Mouse (Mus musculus) T-cell, adult 2 months (primary cell): ENCODE measurements at regions not wholly inside any gene's neighbourhood (a gene's known extent, or its start where the extent isn't known, plus 50 kb on each side); places are given as distances from the start of the nearest gene placed in this dataset.

ENCODE experiments used
- DNase-seq: peaks from one replicate; pipeline ENCODE4 v3.0.0; 2022; ENCODE audit warnings: low spot score

GRCm38 (mm10) chr1:137636321-137636944, 539.1 kb downstream of the Ptprc start:
- no peak for DNase-seq

- no peak for DNase-seq
Observed at GRCm38 (mm10) chr1:137635781-137636180, 539.7 kb downstream of the Ptprc start.

DNA sequence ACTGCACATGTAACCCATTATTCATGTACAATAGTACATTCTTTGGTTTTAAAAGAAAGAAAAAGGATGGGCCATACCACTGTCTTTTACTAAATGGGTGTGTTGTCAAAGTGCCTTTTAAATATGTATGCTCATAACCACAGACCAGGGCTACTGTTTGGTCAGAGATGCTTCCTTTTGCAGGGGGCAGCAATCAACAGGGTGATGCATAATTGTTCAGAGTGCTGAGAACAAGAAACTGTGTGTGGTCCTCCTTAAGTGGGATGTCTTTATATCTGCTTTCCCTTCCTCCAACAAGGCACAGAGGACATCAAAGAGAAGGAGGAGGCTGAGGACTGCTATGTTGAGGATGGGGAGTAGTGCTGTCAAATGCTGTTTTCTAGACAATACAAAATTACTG, 544.0 kb downstream of the Ptprc start:
- DNase-seq = no peak

DNA sequence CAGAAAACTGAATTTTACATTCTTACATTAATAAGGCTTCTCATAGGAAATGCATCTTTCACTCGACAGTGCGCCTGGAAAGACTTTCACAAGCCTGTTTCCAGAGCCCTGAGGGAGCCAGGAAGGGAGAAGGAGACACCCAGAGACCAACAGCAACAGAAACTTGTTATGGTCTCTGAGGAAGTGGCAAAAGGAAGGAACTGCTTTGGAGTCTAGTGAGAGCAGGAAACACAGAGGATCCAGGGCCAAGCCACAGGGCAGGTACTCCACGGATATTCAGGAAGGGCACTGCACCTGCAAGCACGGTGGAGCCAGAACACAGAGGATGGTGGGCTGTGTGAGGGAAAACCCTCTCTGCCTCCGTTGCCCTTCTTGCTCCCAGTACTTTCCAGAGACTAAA, 554.8 kb downstream of the Ptprc start:
- no peak for DNase-seq

DNA sequence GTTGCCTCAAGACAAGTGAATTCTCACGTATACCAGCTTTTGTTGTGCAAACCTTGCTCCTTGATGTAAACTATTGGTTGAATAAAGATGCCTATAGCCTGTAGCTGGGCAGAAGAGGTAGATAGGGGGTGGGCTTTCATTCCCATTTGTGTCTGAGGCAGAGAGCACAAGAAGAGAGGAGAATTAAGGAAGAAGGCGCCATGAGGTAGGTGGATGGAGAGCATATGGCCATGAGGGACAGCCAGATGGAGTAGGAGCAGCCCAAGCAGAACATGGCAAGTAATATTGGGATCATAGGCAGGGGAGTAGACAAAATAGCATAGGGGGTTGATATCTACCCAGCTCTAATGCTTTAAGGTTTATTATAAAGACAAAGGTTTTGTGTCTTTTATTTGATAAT, 557.3 kb downstream of the Ptprc start:
- no peak for DNase-seq

DNA sequence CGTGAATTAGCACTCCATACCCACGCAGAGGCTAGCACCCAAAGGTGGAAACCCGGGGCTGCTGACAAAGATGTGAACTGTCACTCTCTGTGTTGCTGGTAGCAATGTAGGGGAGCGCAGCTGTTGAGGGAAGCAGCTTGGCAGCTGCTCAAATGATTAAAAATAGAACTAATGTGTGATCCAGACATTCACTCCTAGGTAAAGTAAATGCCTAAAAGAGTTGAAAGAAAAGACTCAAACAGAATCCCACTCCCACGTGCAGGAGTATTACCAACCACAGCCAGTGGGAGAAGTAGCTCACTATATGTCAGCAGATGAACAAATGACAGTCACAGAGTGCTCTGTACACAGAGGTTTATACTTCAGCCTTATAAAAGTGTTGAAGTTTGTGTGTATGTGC, 558.0 kb downstream of the Ptprc start:
- DNase-seq = no peak

DNA sequence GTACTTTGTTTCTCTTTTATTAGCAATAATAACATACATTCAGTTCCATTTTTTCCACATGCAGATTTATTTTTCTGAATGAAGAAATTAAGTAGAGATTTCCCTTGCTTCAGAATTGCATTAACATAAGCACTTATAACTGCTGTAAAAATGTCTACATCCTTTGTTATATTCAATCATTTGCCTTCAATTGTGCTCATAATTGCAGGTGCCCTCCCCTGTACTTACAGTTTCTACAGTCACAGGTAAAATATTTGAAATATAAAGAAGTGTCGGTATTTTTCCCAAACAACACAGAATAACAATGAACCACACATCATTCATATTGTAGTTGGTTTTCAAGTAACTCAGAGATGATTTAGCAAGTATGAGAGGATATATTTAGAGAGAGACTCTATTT, 568.8 kb downstream of the Ptprc start:
- no peak for DNase-seq

DNA sequence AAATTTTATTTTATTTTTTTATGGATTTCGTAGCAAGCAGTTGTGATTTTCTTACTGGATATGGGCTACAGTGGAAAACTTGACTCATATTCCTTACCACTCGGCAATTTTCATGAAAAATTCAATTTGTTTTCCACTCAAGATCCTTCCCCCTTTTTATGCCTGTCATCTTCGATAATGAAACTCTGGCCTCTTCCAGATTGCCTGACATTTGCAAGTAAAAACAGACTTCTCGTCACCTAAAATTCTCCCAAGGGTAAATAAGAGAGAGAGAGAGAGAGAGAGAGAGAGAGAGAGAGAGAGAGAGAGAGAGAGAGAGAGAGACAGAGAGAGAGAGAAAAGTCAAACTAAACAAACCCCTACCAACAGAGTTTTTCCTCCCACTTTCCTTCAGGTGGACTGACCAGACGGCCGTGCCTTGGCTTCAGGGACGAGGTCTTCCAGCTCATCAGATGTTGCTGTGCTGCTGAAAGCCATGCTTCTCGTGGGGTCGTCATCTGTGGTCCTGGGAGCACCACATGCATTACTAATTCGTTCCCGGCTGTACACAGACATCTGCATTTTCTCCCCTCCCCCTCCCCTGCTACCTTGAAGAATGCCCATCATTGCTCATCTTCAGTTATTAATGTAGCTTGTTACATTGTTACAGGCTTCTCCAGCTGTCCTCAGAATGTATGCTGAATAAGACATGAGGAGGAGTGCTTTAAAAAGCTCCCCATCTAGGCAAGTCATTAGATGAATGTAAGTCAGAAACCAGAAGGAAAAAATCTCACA, 569.4 kb downstream of the Ptprc start:
- DNase-seq = no peak

- DNase-seq = no peak
Observed at GRCm38 (mm10) chr1:137593732-137594131, 581.8 kb downstream of the Ptprc start.

- DNase-seq = no peak
Observed at GRCm38 (mm10) chr1:137591891-137592290, 583.6 kb downstream of the Ptprc start.

DNA sequence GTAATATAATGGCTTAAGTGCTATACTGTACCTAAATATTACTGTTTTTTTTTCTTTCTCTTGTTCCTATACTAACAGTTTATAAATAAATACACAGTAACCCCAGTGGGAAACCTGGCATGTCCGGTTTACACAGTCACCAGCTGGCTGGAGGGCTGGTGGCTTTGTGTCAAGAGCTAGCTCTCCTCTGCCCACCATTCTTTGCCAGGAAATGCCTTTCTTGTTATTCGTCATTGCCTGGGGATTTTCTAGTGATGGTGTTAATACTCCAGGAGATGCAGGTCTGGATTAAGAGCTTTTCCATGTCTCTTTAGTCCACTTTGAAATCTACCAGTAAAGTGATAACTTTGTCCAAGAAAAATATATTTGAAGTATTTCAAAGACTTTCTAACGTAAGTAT, 584.2 kb downstream of the Ptprc start:
- DNase-seq = no peak

DNA sequence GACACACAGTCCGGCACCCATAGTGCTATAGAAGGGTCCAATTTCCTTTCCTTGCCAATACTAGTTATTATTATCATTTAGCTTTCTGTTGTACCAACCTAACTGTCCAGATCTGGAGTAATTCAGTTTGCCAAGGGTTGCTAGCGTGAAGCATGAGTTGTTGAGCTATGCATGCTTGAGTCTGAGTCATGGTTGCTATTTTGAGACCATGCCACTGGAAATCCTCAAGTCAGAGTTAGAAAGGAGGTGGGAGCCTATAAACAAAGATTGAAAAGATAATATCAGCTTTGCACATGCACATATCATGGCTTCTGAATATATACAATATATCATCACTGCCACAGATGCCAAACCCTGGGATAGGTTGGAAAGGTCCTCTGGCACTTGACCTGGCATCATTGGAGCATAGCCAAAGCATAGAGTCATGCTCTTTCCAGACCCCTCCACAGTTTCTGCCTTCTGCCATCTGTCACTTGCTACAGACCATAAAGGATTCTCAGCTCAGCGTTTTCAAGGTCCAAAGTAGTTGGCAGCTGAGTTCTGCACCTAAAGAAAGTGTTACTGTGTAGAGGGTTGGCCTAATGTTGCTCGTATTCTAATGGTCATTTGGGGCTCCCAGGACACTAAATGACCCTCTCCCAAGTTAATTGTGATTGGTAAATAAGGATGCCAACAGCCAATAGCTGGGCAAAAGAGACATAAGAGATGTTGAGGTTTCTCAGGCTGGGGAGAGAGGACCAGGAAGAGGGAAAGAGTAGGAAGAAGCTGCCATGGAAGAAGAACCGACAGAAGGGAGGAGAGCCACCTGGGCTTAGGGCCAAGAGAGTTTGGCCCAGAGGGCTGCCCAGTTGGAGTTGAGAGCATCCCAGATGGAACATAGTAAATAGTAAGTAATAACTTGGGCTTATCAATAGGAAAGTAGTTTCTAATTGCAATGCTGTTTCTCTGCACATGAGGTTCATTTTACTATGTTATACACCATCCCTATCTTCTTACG, 586.9 kb downstream of the Ptprc start:
- no peak for DNase-seq

- DNase-seq = no peak
Observed at GRCm38 (mm10) chr1:137587481-137588228, 587.9 kb downstream of the Ptprc start.

DNA sequence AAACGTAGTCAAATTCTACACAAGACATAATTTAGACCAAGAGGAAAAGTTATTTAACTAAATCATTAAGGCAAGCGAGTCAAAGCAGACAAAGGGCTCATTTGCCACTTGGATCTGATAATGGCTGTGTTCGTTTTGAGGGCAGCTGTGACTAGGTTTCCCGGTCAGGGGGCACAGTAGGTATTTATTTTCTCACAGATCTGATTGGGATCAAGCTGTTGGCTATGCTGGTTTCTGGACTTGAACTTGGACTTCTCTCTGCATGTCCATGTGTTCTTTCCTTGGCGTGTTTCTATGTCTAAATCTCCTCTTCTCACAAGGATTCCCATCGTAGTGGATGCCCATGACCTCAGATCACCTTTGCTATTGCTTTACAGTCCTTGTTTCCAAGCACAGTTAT, 590.8 kb downstream of the Ptprc start:
- DNase-seq = no peak

DNA sequence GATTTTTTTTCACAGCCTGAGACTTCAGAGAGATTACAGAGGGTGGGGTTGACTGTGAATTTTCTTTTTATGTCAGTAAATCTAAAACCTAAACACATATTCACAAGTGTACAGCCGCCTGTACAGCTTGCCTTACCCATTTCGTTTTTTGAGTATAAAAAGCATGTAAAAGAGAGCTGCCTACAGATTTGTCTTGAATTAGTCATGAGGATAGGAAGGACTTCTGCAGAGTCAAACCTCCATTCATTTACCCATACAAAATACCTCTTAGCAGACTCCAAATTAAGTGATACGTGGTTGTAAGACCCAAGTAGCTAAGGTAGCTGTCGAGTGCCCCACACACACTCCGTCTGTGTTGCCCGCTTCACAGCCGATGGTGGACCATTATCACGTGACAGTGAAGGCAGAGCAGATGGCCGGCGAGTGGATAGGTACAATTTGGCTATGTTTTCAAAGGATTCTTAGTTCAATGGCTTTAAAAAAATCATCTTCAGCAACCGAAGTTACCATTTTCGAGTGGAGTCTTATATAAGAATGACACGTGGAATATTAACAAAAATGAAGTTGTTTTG, 591.3 kb downstream of the Ptprc start:
- DNase-seq = no peak

DNA sequence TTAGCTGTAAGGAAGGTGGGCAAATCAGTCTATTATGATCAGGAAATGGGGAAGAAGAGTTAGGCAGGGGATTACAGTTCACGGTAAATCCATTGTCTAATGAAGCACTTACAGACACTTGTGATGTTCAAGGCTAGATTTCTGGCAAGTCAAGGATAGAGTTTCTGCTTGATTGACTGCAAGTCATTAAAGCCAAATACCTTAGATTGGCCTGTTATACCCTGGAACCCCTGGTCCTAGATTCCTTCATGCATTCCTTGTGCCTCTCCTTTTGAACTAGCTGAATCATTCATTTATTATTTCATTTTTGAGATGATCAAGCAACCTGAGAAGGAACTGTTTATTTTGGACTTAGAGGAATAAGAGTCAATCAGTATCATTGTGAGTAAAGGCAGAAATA, 597.9 kb downstream of the Ptprc start:
- DNase-seq = no peak

DNA sequence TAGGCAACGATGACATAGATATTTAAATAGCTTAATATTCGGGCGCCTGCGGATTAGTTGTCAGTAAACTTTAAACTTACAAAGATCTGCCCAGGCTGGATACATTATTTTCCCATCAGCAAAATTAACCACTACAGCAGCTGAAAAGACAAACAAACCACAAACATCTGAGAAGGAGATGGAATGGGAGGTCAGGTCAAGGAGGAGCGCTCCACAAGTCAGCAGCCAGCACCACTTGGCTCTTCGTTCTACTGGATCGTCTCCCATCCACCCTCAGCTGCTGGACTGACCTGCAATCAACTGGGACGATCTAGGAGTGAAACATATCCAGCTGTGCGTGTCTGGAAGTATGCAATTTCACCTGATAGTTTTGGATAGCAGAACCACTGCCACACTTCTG, 599.3 kb downstream of the Ptprc start:
- DNase-seq = no peak

- DNase-seq = no peak
Observed at GRCm38 (mm10) chr1:137575380-137575779, 600.1 kb downstream of the Ptprc start.

DNA sequence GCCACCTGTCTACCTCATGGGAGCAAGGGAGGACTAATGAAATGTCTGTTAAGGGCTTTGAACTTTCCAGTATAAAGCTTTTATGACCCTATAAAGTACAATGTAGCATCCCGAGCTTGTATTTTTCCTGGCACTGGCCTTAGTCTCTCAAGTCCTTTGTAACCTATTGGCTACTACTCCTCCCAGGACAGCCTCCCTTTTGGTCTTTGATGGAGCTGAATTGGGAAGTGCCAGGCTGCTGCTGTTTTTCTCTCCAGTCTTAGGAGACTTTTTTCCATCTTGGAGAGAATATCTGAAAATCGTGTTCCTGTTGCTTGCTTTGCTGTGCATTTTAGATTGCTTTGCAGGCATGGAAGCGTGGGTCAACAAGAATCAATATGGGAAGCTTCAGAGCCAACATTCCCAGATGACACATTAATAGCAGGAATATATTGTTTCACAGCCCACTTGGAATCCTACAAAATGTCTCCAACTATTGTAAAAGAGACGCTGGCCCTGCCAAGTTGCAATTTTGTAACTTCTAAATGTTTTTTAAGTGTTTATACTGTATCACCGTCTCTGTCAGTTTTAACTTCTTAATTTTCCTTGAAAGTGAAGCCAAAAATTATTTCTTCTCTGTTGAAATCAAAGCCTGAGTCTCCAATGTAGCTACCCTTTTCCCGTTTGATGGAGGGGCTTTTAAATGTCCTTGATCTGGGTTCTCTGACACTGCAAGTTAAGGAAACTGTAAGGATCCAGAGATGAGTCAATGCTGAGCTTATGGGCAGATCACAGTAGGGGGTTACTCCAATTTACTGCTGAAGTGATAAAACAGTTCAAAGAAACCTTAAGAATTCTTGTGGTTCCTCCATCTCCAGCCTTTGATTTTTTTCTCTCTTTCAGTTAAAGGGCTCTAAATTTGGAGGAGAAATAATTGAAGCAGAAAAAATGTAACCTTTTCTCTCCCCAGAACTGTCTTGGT, 603.3 kb downstream of the Ptprc start:
- DNase-seq = no peak

- DNase-seq = no peak
Observed at GRCm38 (mm10) chr1:137571190-137571904, 604.2 kb downstream of the Ptprc start.
